Mouse (Mus musculus) limb, embryonic 14.5 days (tissue): ENCODE data around the gene Pax2. TPM values are rescaled to one million over a fixed set of nuclear protein-coding genes. Genes with fewer than 3 reads are reported as not detected.

Experiments
- ATAC-seq: fragments of 200-750 bp; cut with Nextera tagmentation; 2 replicates; pipeline ENCODE4 v1.8.0; 2017; ENCODE audit warnings: low read depth, moderate number of reproducible peaks, moderate TSS enrichment; ENCODE audit not compliant: low FRiP score
- DNase-seq: peaks from one replicate; pipeline ENCODE4 v3.0.0-alpha.2; 2015; ENCODE audit warnings: low spot score
- H3K27ac ChIP-seq: fragments of 300-500 bp; sonication (generic); replicated peaks from 2 replicates; pipeline ENCODE4 v1.5.1; 2014; ENCODE audit warnings: low read depth, mild to moderate bottlenecking, low read length, moderate library complexity, mixed read lengths
- H3K27me3 ChIP-seq: fragments of 300-500 bp; sonication (generic); 2 replicates; pipeline ENCODE4 v1.6.1; 2014; ENCODE audit warnings: low read length, mixed read lengths; ENCODE audit not compliant: control insufficient read depth, insufficient read depth
- H3K36me3 ChIP-seq: fragments of 300-500 bp; sonication (generic); 2 replicates; pipeline ENCODE4 v1.6.1; 2014; ENCODE audit warnings: mild to moderate bottlenecking, low read length, moderate library complexity, mixed read lengths; ENCODE audit not compliant: control insufficient read depth, insufficient read depth
- H3K4me1 ChIP-seq: fragments of 300-500 bp; sonication (generic); 2 replicates; pipeline ENCODE4 v1.6.1; 2014; ENCODE audit warnings: antibody characterized with exemption, low read length, mixed read lengths; ENCODE audit not compliant: control insufficient read depth, insufficient read depth
- H3K4me2 ChIP-seq: fragments of 300-500 bp; sonication (generic); replicated peaks from 2 replicates; pipeline ENCODE4 v1.6.1; 2014; ENCODE audit warnings: low read depth, mild to moderate bottlenecking, low read length, moderate library complexity; ENCODE audit not compliant: severe bottlenecking
- H3K4me3 ChIP-seq: fragments of 300-500 bp; sonication (generic); replicated peaks from 2 replicates; pipeline ENCODE4 v1.5.1; 2014; ENCODE audit warnings: low read length
- H3K9ac ChIP-seq: fragments of 300-500 bp; sonication (generic); 2 replicates; pipeline ENCODE4 v1.6.1; 2014; ENCODE audit warnings: mild to moderate bottlenecking, low read depth, low read length, moderate library complexity; ENCODE audit not compliant: severe bottlenecking
- H3K9me3 ChIP-seq: fragments of 300-500 bp; sonication (generic); 2 replicates; pipeline ENCODE4 v1.6.1; 2016; ENCODE audit warnings: low read length; ENCODE audit not compliant: control insufficient read depth
- POLR2A ChIP-seq: fragments of 200-500 bp; IDR thresholded peaks from 2 replicates; pipeline ENCODE4 v1.8.0; 2012; ENCODE audit warnings: inconsistent platforms, mild to moderate bottlenecking, moderate library complexity, borderline replicate concordance; ENCODE audit not compliant: insufficient read depth, insufficient read length; ENCODE audit errors: extremely low read depth
- WGBS: fragments of 180-500 bp; shearing (Covaris S2); extraction: QIAGEN DNeasy Blood & Tissue Kit; methylation state at CpG from one replicate; pipeline ENCODE4 v1.1.7; 2014; 5-methylcytosine and 5-hydroxymethylcytosine counted together
- polyA plus RNA-seq, 2 experiments: library from polyadenylated mRNA; depleted of rRNA in 1 of 2; stranded (reverse) in 1 of 2; unstranded in 1 of 2; fragments of >200 nt; fragmentation: Nextera tagmentation in 1 of 2; extraction: Ambion mirVana in 1 of 2; gene quantifications; 2 replicates each; pipeline versions ENCODE4 v1.2.1 to v1.2.3; 2012 to 2014

Pax2 gene
- polyA plus RNA-seq, 2 experiments, result 0.05 TPM; not detected in 1

DNA sequence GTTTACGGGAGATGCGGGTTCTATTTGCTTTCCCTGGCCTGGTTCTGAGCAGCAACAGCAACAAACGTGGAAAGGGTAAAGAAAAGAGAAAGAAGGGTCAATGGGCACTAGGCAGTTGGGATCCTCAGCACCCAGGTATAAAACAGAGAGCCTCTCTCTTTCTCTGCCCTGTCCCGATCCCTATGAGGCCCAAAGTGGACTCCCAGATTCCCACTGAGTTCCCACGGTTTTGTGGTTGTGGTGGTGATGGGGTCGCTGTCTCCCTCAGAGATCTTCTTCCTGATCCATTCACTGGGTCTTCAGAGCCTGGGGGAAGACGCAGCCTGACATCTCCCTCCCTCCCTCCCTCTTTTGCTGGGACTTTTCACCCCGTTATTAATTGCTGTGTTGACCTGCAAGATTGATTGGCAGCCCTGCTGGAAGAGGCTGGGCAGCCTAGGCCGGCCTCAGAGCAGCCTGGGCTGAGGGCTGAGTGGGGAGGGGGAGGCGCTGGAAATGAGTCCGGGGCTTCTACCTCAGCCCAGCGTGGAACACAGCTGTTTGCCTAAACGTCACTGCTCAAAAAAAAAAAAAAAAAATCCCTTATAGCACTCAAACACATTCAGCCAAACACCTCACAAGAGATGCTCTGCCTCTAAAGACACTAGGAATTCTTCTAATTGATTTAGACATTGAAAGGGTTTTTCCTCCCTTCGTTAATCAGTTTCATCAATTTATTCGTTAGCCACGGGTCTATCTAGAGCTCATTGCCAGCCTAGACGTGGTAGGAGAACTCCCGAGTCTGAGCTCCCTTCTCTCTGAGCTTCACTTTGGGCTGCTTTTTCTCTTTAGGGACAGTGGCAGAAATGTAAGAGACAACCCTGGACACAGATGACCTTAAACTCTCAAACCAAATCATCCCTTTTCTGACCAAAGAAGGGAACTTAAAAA lies 6.5 kb upstream of the Pax2 start:
- ATAC-seq, result no peak

DNA sequence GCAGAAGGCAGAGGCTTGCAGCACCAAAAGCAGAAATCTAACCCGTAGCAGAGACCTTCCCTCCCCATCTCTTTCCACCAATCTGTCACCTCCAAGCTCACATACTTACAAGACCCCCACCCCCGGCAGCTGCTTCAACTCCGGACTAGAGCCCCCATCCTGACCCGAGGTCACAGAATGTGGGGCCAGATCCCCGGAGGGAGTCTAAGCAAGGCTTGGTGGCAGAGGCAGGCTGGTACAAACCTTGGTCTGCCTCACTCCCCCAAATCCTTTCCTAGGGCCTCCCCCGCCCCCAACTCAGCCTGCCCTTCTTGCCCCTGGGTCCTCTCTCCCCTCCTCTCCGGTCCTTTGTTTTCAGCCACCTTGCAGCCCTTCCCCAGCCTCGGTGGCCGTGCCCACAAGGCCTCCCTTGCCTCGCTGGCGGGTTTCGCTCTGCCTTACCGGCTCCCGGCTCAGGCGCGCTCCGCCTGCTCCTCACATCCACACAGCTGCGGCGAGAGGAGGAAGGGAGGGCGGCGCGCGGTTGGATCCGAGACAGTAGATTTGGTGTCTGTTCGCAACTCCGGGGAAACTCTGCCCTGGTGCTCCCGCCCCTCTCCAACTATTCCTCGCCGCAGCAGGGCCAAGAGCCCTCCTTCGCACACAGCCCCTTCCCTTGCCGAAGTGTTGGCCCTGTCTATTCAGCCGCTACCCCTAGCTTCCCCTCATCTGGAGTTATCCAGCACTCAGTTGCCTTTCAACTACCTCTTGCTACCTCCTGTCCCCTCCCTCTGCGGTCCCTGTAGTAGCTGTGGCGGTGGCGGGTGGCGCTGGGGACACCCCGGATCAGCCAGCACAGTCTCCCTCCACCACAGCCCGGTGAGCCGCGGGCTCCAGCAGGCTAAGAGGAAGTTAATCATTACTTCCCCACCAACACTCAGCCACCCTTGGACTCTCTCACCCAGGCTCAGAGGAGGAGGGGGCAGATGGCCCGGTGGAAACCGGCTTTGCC lies 5.5 kb upstream of the Pax2 start:
- peaks cover 98% of the 10 kb centered on the region for H3K27me3 ChIP-seq
- WGBS, result 1% methylated on average over 41 of the region's 42 CpGs
- no peak for TF ChIP-seq POLR2A
- no peak overlapping the region for H3K9ac ChIP-seq
- H3K4me2 ChIP-seq, result no peak overlapping the region
- no peaks in the 10 kb centered on the region for H3K36me3 ChIP-seq
- H3K27ac ChIP-seq, result no peak overlapping the region
- no peak for ATAC-seq
- H3K9me3 ChIP-seq, result no peaks in the 10 kb centered on the region
- H3K4me1 ChIP-seq, result peaks cover 6% of the 10 kb centered on the region; the same call in 1 of the 2 replicates
- DNase-seq, result no peak
- H3K4me3 ChIP-seq, result 0 out of 2 replicates have a peak overlapping the region, but pooled peaks have one; percentile 5

More for the DNA sequence above, 6.5 kb upstream of the Pax2 start:
- Histone ChIP-seq H3K27me3 (peaks cover 98% of the 10 kb centered on the region), H3K27ac (no peak overlapping the region), H3K9me3 (no peaks in the 10 kb centered on the region), H3K4me1 (peaks cover 6% of the 10 kb centered on the region; the same call in 1 of the 2 replicates), H3K36me3 (no peaks in the 10 kb centered on the region), H3K4me3 (no peak overlapping the region), H3K4me2 (no peak overlapping the region), H3K9ac (no peak overlapping the region)
- TF ChIP-seq POLR2A, result no peak
- DNase-seq, result no peak
- WGBS, result under 1% methylated on average over 18 of the region's 18 CpGs

DNA sequence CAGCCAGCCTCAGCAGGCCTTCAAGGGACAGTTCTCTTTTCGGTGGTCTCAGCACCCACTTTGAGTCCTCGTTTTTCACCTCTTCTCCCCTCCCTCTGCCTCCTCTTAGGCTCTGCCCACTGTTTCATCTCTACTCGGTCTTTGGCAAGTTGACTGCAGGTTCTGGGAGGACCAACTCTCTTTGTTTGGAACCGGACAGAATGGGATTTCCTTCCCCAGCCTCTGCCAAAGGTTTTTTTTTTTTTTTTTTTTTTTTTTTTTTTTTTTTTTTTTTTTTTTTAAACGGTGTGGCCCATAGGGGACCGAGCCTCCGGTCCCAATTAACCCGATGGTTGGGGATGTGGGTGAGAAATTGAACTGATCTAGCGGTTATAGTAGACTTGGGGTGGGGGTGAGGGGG lies 4.8 kb upstream of the Pax2 start:
- Histone ChIP-seq H3K4me1 (peaks cover 6% of the 10 kb centered on the region; the same call in 1 of the 2 replicates), H3K36me3 (no peaks in the 10 kb centered on the region), H3K9me3 (no peaks in the 10 kb centered on the region), H3K4me3 (no peak overlapping the region), H3K27me3 (peaks cover 98% of the 10 kb centered on the region), H3K27ac (no peak overlapping the region), H3K9ac (no peak overlapping the region), H3K4me2 (no peak overlapping the region)
- WGBS, result 3% methylated on average over 9 of the region's 9 CpGs
- DNase-seq (no peak), ATAC-seq (no peak)
- no peak for TF ChIP-seq POLR2A

DNA sequence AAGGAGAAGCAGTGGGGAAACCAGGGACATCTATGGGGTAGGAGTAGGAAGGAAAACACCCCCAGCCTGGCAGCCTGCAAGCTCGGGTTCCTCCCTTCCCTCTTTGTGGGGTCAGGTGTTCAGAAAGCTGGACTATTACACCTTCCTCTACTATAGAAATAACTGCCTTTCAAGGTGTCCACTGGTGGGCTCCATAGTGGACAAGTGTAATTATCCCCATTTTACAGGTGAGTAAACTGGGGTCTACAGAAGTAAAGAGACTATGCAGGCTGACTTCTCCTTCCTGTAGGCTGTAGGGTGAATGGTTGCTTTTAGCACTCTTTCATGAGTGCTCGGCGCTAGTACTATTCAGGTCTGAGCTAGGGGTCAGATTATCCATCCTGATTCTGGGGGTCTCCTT lies 4.3 kb upstream of the Pax2 start:
- Histone ChIP-seq H3K4me3 (no peak overlapping the region), H3K9ac (no peak overlapping the region), H3K27ac (no peak overlapping the region), H3K36me3 (no peaks in the 10 kb centered on the region), H3K4me1 (peaks cover 11% of the 10 kb centered on the region; the same call in 1 of the 2 replicates), H3K4me2 (no peak overlapping the region), H3K9me3 (no peaks in the 10 kb centered on the region), H3K27me3 (peaks cover 98% of the 10 kb centered on the region)
- ATAC-seq (no peak), DNase-seq (no peak)
- no peak for TF ChIP-seq POLR2A
- WGBS, result 0% methylated on average over 3 of the region's 3 CpGs
